Mouse (Mus musculus) embryonic facial prominence, embryonic 14.5 days (tissue): ENCODE results near the gene Dedd. TPM values are rescaled to one million over a fixed set of nuclear protein-coding genes. Genes with fewer than 3 reads are reported as not detected.
A peak's percentile ranks its signal among the peaks of the same experiment; 100 is the strongest.

Experiments used
- ATAC-seq: fragments of 200-750 bp; cut with Nextera tagmentation; 2 replicates; pipeline ENCODE4 v1.8.0; 2017; ENCODE audit warnings: low read depth, moderate number of reproducible peaks, moderate TSS enrichment
- DNase-seq: peaks from one replicate; pipeline ENCODE4 v3.0.0-alpha.2; 2015; ENCODE audit warnings: low spot score
- H3K27ac ChIP-seq: fragments of 300-500 bp; sonication (generic); replicated peaks from 2 replicates; pipeline ENCODE4 v1.5.1; 2014; ENCODE audit warnings: low read depth, mild to moderate bottlenecking, low read length, moderate library complexity
- H3K27me3 ChIP-seq: fragments of 300-500 bp; sonication (generic); replicated peaks from 2 replicates; pipeline ENCODE4 v1.6.1; 2014; ENCODE audit warnings: low read length; ENCODE audit not compliant: control insufficient read depth, insufficient read depth
- H3K36me3 ChIP-seq: fragments of 300-500 bp; sonication (generic); 2 replicates; pipeline ENCODE4 v1.6.1; 2014; ENCODE audit warnings: low read length, mixed read lengths; ENCODE audit not compliant: control insufficient read depth, insufficient read depth
- H3K4me1 ChIP-seq: fragments of 300-500 bp; sonication (generic); 2 replicates; pipeline ENCODE4 v1.6.1; 2014; ENCODE audit warnings: antibody characterized with exemption, low read length; ENCODE audit not compliant: control insufficient read depth, insufficient read depth
- H3K4me2 ChIP-seq: fragments of 300-500 bp; sonication (generic); 2 replicates; pipeline ENCODE4 v1.6.1; 2014; ENCODE audit warnings: low read depth, mild to moderate bottlenecking, low read length, moderate library complexity, mixed read lengths
- H3K4me3 ChIP-seq: fragments of 300-500 bp; sonication (generic); 2 replicates; pipeline ENCODE4 v1.5.1; 2014; ENCODE audit warnings: low read depth, mild to moderate bottlenecking, low read length
- H3K9ac ChIP-seq: fragments of 300-500 bp; sonication (generic); 2 replicates; pipeline ENCODE4 v1.6.1; 2014; ENCODE audit warnings: low read depth, mild to moderate bottlenecking, low read length, moderate library complexity, mixed read lengths
- H3K9me3 ChIP-seq: fragments of 300-500 bp; sonication (generic); 2 replicates; pipeline ENCODE4 v1.6.1; 2016; ENCODE audit warnings: low read length; ENCODE audit not compliant: control insufficient read depth
- WGBS: fragments of 180-500 bp; shearing (Covaris S2); extraction: QIAGEN DNeasy Blood & Tissue Kit; methylation state at CpG from one replicate; pipeline ENCODE4 v1.1.7; 2014; 5-methylcytosine and 5-hydroxymethylcytosine counted together
- polyA plus RNA-seq: library from polyadenylated mRNA; unstranded; fragments of >200 nt; fragmentation: Nextera tagmentation; extraction: Ambion mirVana; gene quantifications from 2 replicates; pipeline ENCODE4 v1.2.1, GENCODE M21; 2014

Dedd gene
- polyA plus RNA-seq, 1 experiment from 2014 or later, result 52.1 TPM

DNA sequence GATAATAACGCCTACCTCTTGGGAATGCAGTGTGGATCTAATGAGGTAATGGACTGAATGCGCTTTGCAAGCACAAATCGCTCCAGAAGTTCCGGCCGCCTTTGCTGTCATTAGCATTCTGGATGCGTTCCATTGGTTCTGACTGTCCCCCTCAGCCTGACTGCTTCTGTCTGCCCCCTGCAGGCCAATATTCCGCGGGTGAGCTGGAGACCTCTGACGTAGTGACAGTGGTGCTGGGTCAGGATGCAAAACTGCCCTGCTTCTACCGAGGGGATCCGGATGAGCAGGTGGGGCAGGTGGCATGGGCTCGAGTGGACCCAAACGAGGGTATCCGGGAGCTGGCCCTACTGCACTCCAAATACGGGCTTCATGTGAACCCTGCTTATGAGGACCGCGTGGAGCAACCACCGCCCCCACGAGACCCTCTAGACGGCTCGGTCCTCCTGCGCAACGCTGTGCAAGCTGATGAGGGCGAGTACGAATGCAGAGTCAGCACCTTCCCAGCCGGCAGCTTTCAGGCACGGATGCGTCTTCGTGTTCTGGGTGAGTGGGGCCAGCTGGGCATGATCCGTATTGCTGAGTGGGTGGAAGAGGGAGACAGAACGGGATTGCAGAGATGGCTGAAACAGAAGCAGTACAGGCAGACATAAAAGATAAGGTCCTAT is 51.1 kb downstream of the Dedd start:
- H3K27me3 ChIP-seq, result peaks cover 14% of the 10 kb centered on the region

DNA sequence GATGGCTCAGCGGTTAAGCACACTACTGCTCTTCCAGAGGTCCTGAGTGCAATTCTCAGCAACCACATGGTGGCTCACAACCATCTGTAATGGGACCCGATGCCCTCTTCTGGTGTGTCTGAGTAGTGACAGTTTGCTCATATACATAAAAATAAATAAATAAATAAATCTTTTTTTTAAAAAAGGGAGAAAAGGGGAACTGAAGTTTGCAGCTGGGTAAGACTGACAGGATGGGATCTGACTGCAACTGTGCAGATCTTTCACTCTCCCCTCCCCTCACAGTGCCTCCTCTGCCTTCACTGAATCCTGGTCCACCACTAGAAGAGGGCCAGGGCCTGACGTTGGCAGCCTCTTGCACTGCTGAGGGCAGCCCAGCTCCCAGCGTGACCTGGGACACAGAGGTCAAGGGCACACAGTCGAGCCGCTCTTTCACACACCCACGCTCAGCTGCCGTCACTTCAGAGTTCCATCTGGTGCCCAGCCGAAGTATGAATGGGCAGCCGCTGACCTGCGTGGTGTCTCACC is 53.2 kb downstream of the Dedd start:
- WGBS, result 79% methylated on average over 11 of the region's 11 CpGs

More for the DNA sequence above, 51.1 kb downstream of the Dedd start:
- H3K27ac ChIP-seq, result no peak overlapping the region
- H3K36me3 ChIP-seq, result no peaks in the 10 kb centered on the region
- DNase-seq (peak; percentile 77), ATAC-seq (peak; percentile 66)
- peak overlapping the region; percentile 26 for H3K4me3 ChIP-seq
- peaks cover 7% of the 10 kb centered on the region; the same call in 1 of the 2 replicates for H3K4me1 ChIP-seq
- no peaks in the 10 kb centered on the region for H3K9me3 ChIP-seq
- peak overlapping the region; percentile 49 for H3K4me2 ChIP-seq
- WGBS, result 5% methylated on average over 31 of the region's 31 CpGs
- 0 out of 2 replicates have a peak overlapping the region, but pooled peaks have one; percentile 21 for H3K9ac ChIP-seq

DNA sequence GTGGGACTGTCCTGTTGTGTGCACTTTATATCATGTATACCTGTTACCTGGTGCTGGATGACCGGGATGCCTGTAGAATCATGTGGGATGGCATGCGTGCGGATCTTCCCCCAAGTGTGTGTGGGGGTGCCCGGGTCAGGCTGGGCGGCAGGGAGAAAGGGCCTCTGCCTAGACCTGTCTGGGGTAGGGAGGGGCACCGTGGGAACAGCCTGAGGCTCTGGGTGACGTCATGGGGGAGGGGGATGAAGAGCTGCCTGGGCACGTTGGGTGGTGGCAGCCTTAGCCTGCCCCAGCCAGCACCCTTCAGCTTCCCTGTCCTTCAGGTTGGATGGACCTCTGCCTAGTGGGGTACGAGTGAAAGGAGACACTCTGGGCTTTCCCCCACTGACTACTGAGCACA is 55.4 kb downstream of the Dedd start:
- DNase-seq (peak; percentile 29), ATAC-seq (peak; percentile 38; the same call in 1 of the 2 replicates)
- Histone ChIP-seq H3K9ac (no peak overlapping the region), H3K4me2 (no peak overlapping the region), H3K9me3 (no peaks in the 10 kb centered on the region), H3K4me1 (peaks cover 7% of the 10 kb centered on the region; the same call in 1 of the 2 replicates), H3K27me3 (peaks cover 13% of the 10 kb centered on the region), H3K36me3 (no peaks in the 10 kb centered on the region), H3K4me3 (no peak overlapping the region), H3K27ac (no peak overlapping the region)
- 55% methylated on average over 9 of the region's 9 CpGs for whole genome bisulfite sequencing

More for the DNA sequence above, 53.2 kb downstream of the Dedd start:
- Histone ChIP-seq H3K27me3 (peaks cover 14% of the 10 kb centered on the region), H3K9me3 (no peaks in the 10 kb centered on the region), H3K4me2 (no peak overlapping the region), H3K9ac (no peak overlapping the region), H3K36me3 (no peaks in the 10 kb centered on the region), H3K27ac (no peak overlapping the region), H3K4me3 (no peak overlapping the region), H3K4me1 (peaks cover 7% of the 10 kb centered on the region; the same call in 1 of the 2 replicates)
- ATAC-seq (no peak), DNase-seq (no peak)

DNA sequence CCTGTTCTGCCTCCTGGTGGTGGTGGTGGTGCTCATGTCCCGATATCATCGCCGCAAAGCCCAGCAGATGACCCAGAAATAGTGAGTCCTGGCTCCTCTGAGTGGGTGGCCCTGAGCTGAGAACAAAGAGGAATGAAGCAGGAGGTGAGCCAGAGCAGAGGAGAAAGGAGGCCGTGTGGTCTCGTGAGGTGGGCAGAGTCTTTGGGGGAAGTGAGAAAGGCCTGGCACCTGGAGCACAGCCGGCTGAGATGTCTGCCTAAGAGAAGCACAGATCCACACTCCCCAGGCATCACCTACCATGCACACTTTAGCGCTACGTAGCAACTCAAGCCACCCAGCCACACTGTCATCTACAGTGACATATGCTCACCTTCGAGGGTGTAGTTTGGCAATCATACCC is 56.2 kb downstream of the Dedd start:
- Histone ChIP-seq H3K36me3 (no peaks in the 10 kb centered on the region), H3K27me3 (0 out of 2 replicates have a peak, but pooled peaks cover 5% of the 10 kb centered on the region), H3K27ac (no peak overlapping the region), H3K4me3 (no peak overlapping the region), H3K9me3 (no peaks in the 10 kb centered on the region), H3K9ac (no peak overlapping the region), H3K4me2 (no peak overlapping the region), H3K4me1 (no peaks in the 10 kb centered on the region)
- 68% methylated on average over 9 of the region's 9 CpGs for WGBS
- no peak for ATAC-seq
- no peak for DNase-seq

DNA sequence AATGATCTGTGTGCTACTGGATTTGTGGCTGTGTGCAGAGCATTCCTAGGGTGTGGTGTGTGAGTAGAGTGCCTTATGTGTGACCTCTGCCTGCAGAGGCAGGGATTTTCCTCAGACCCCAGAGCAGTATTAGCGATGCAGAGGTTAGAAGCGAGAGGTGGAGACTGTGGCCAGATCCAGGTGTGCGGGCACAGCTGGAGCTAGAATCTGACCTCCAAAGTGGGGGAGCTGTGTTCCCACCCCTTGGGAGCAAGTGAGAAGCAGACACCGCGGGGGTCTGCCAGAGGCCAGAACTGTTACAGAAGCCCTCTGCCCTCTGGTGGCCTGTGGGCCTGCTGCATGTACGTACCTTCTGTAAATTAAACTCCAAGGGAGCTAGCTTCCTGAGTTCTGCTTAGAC is 58.2 kb downstream of the Dedd start:
- H3K36me3 ChIP-seq, result no peaks in the 10 kb centered on the region
- no peak overlapping the region for H3K27ac ChIP-seq
- peak; percentile 60 for DNase-seq
- H3K27me3 ChIP-seq, result no peaks in the 10 kb centered on the region
- H3K4me3 ChIP-seq, result no peak overlapping the region
- no peak overlapping the region for H3K9ac ChIP-seq
- ATAC-seq, result no peak
- 16% methylated on average over 6 of the region's 6 CpGs for WGBS
- H3K4me1 ChIP-seq, result no peaks in the 10 kb centered on the region
- no peaks in the 10 kb centered on the region for H3K9me3 ChIP-seq
- no peak overlapping the region for H3K4me2 ChIP-seq

DNA sequence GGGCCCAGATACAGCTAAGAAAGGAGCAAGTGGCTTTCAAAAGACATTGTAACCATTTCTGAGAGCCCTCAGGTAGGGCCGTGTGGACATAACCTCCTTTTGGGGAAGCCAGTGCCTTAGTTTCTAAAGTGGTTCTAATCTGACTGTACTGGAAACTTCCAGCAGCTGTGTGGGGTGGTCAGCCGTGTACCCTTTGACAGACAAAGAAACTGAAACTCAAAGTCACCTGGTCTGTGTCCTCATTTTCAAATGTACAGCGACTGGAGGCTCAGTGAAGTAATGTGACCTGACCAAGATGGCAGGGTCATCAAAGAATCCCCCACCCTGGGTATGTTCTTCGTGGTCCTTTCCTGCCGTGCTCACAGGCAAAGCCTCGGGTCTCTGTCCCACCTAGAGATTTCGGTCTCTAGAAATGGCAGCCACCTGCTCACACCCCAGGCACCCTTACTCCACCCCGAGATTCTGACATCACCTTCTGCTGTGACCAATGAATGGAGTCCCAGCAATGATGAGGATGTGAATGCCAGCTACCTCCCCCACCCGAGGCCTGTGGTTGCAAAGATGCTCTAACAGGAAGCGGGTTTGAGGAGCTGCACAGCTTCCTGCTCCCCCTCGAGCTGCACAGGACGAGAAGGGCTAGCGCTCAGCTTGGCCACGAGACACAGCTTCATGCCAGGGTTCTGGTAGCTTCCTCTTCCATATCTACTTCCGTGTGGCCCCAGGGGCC is 59.6 kb downstream of the Dedd start, which contains the start of gene Arhgap30:
Gene Arhgap30 (plus strand): TSS at position 579 of the 727 bp plus-strand sequence.
- Histone ChIP-seq H3K9ac (no peak within 1 kb of the TSS), H3K27ac (no peak within 1 kb of the TSS), H3K36me3 (no peaks in the 10 kb centered on the region), H3K9me3 (no peaks in the 10 kb centered on the region), H3K4me3 (no peak within 1 kb of the TSS), H3K27me3 (no peaks in the 10 kb centered on the region), H3K4me2 (no peak within 1 kb of the TSS), H3K4me1 (no peaks in the 10 kb centered on the region)
- ATAC-seq (no peak), DNase-seq (peak; percentile 23)
- 80% methylated on average over 15 of the region's 15 CpGs for WGBS

DNA sequence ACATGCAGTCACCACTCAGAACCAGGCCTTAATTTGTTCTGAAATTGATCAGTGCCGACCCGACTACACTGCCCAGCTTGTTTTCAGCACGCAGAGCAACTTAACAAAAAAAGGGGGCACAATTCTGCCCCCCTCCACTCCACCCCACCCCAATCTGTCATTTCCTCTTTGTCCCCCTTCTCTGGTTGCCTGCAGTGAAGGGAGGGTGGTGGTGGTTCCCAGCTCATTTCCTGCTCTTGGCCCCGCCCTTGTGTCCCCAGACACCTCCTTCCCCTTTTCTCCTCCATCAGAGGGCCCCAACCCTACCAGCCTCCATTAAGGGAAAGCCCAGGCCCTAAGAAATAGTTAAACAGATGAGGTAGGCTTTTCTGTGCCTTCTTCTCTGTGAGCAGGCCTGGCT is 61.2 kb downstream of the Dedd start:
- ATAC-seq, result no peak
- no peaks in the 10 kb centered on the region for H3K4me1 ChIP-seq
- WGBS, result 72% methylated on average over 2 of the region's 4 CpGs

More for the DNA sequence above, 61.2 kb downstream of the Dedd start:
- H3K4me2 ChIP-seq, result no peak overlapping the region
- H3K9me3 ChIP-seq, result no peaks in the 10 kb centered on the region
- H3K9ac ChIP-seq, result no peak overlapping the region
- H3K4me3 ChIP-seq, result no peak overlapping the region
- H3K27ac ChIP-seq, result no peak overlapping the region
- no peaks in the 10 kb centered on the region for H3K27me3 ChIP-seq
- H3K36me3 ChIP-seq, result no peaks in the 10 kb centered on the region
- no peak for DNase-seq
